Mouse (Mus musculus): ENCODE results near the gene Gm21292.
"Not testable (repeated sequence)": the region's sequence is repeated elsewhere in the genome, so short reads cannot be mapped to it uniquely, and the experiment has no call there.

The Gm21292 gene

GRCm38 (mm10) chrY:9133824-9134223 is at the start of gene Gm21292:
Gene Gm21292 (minus strand): TSS chrY:9133924.
- not testable (repeated sequence) for DNase-seq (ENCODE audit: inconsistent age in 2 of 2, low spot score in 1 of 2)

Data from adrenal gland, adult (tissue).